Mouse (Mus musculus): ENCODE measurements around the gene Fam171a1. TPM values are rescaled to one million over a fixed set of nuclear protein-coding genes. Genes with fewer than 3 reads are reported as not detected.
"Not testable (repeated sequence)": the region's sequence is repeated elsewhere in the genome, so short reads cannot be mapped to it uniquely, and the experiment has no call there.

Gene Fam171a1
- polyA plus RNA-seq, 1 experiment from 2014 or later, result 55.4 TPM

GRCm38 (mm10) chr2:3158682-3159412 is 44.8 kb downstream of the Fam171a1 start:
- H3K27ac ChIP-seq (replicated peaks), result 0 out of 2 replicates have a peak overlapping the region, but pooled peaks have one; percentile 7
- ATAC-seq (ENCODE audit: low read depth), result no peak
- no peak overlapping the region for H3K4me2 ChIP-seq
- H3K27me3 ChIP-seq, result no peaks in the 10 kb centered on the region
- no peak overlapping the region for H3K4me3 ChIP-seq
- peaks cover 41% of the 10 kb centered on the region for H3K4me1 ChIP-seq (replicated peaks)
- no peaks in the 10 kb centered on the region for H3K36me3 ChIP-seq
- H3K9ac ChIP-seq, result no peak overlapping the region
- H3K9me3 ChIP-seq, result no peaks in the 10 kb centered on the region
- WGBS, result 80% methylated on average over 8 of the region's 8 CpGs

- no peaks in the 10 kb centered on the region for H3K27me3 ChIP-seq
- no peak overlapping the region for H3K4me2 ChIP-seq
- no peaks in the 10 kb centered on the region for H3K9me3 ChIP-seq
- 59% methylated on average over 1 of the region's 1 CpGs for WGBS
- H3K9ac ChIP-seq, result no peak overlapping the region
- no peak for ATAC-seq (ENCODE audit: low read depth)
- no peaks in the 10 kb centered on the region for H3K36me3 ChIP-seq
- H3K27ac ChIP-seq (replicated peaks), result no peak overlapping the region
- peaks cover 29% of the 10 kb centered on the region for H3K4me1 ChIP-seq (replicated peaks)
- no peak overlapping the region for H3K4me3 ChIP-seq
Measured at GRCm38 (mm10) chr2:3161578-3161977, 47.6 kb downstream of the Fam171a1 start.

- no peak overlapping the region for H3K4me3 ChIP-seq
- H3K27ac ChIP-seq (replicated peaks), result no peak overlapping the region
- no peak for ATAC-seq (ENCODE audit: low read depth)
- H3K4me1 ChIP-seq (replicated peaks), result peaks cover 21% of the 10 kb centered on the region
- WGBS, result 95% methylated on average over 9 of the region's 9 CpGs
- H3K27me3 ChIP-seq, result no peaks in the 10 kb centered on the region
- H3K9me3 ChIP-seq, result no peaks in the 10 kb centered on the region
- no peaks in the 10 kb centered on the region for H3K36me3 ChIP-seq
- H3K9ac ChIP-seq, result no peak overlapping the region
- no peak overlapping the region for H3K4me2 ChIP-seq
Measured at GRCm38 (mm10) chr2:3163501-3164076, 49.6 kb downstream of the Fam171a1 start.

- Histone ChIP-seq H3K4me1 (replicated peaks) (peaks cover 28% of the 10 kb centered on the region), H3K4me2 (no peak overlapping the region)
Measured at GRCm38 (mm10) chr2:3165037-3165600, 51.1 kb downstream of the Fam171a1 start.

GRCm38 (mm10) chr2:3165890-3166605 is 52.0 kb downstream of the Fam171a1 start:
- H3K9ac ChIP-seq, result no peak overlapping the region
- peaks cover 37% of the 10 kb centered on the region for H3K4me1 ChIP-seq (replicated peaks)
- no peak overlapping the region for H3K27ac ChIP-seq (replicated peaks)
- no peak overlapping the region for H3K4me3 ChIP-seq
- WGBS, result 82% methylated on average over 7 of the region's 7 CpGs
- H3K27me3 ChIP-seq, result no peaks in the 10 kb centered on the region
- H3K36me3 ChIP-seq, result no peaks in the 10 kb centered on the region
- no peak overlapping the region for H3K4me2 ChIP-seq
- no peak for ATAC-seq (ENCODE audit: low read depth)
- H3K9me3 ChIP-seq, result no peaks in the 10 kb centered on the region

More at GRCm38 (mm10) chr2:3165037-3165600, 51.1 kb downstream of the Fam171a1 start:
- WGBS, result 82% methylated on average over 8 of the region's 8 CpGs
- Histone ChIP-seq H3K36me3 (no peaks in the 10 kb centered on the region), H3K9me3 (no peaks in the 10 kb centered on the region), H3K4me3 (no peak overlapping the region), H3K27me3 (no peaks in the 10 kb centered on the region), H3K9ac (no peak overlapping the region), H3K27ac (replicated peaks) (no peak overlapping the region)
- no peak for ATAC-seq (ENCODE audit: low read depth)

- Histone ChIP-seq H3K27me3 (no peaks in the 10 kb centered on the region), H3K4me2 (peak overlapping the region; percentile 20), H3K36me3 (no peaks in the 10 kb centered on the region), H3K9ac (0 out of 2 replicates have a peak overlapping the region, but pooled peaks have one; percentile 6), H3K4me3 (no peak overlapping the region), H3K27ac (replicated peaks) (peak overlapping the region; percentile 61), H3K9me3 (no peaks in the 10 kb centered on the region), H3K4me1 (replicated peaks) (peaks cover 44% of the 10 kb centered on the region)
- ATAC-seq (ENCODE audit: low read depth), result peak; percentile 80
- WGBS, result 67% methylated on average over 14 of the region's 14 CpGs
Measured at GRCm38 (mm10) chr2:3168719-3169402, 54.8 kb downstream of the Fam171a1 start.

GRCm38 (mm10) chr2:3169403-3169747 is 55.4 kb downstream of the Fam171a1 start:
- Histone ChIP-seq H3K4me1 (replicated peaks) (peaks cover 44% of the 10 kb centered on the region), H3K4me3 (no peak overlapping the region), H3K9me3 (no peaks in the 10 kb centered on the region), H3K27me3 (no peaks in the 10 kb centered on the region), H3K27ac (replicated peaks) (peak overlapping the region; percentile 61), H3K9ac (0 out of 2 replicates have a peak overlapping the region, but pooled peaks have one; percentile 6), H3K4me2 (peak overlapping the region; percentile 20), H3K36me3 (no peaks in the 10 kb centered on the region)
- WGBS, result 60% methylated on average over 3 of the region's 3 CpGs
- peak; percentile 52 for ATAC-seq (ENCODE audit: low read depth)

- H3K4me1 ChIP-seq (replicated peaks), result peaks cover 42% of the 10 kb centered on the region
- no peaks in the 10 kb centered on the region for H3K9me3 ChIP-seq
- WGBS, result 70% methylated on average over 3 of the region's 3 CpGs
- no peak overlapping the region for H3K9ac ChIP-seq
- H3K27me3 ChIP-seq, result no peaks in the 10 kb centered on the region
- H3K36me3 ChIP-seq, result no peaks in the 10 kb centered on the region
- ATAC-seq (ENCODE audit: low read depth), result no peak
- no peak overlapping the region for H3K4me3 ChIP-seq
- no peak overlapping the region for H3K4me2 ChIP-seq
- H3K27ac ChIP-seq (replicated peaks), result no peak overlapping the region
Measured at GRCm38 (mm10) chr2:3171774-3172173, 57.8 kb downstream of the Fam171a1 start.

- no peak for ATAC-seq (ENCODE audit: low read depth)
- H3K9ac ChIP-seq, result no peak overlapping the region
- 86% methylated on average over 3 of the region's 3 CpGs for WGBS
Measured at GRCm38 (mm10) chr2:3172656-3173055, 58.6 kb downstream of the Fam171a1 start.

GRCm38 (mm10) chr2:3174890-3175289 is 60.9 kb downstream of the Fam171a1 start:
- ATAC-seq (ENCODE audit: low read depth), result no peak
- H3K27me3 ChIP-seq, result no peaks in the 10 kb centered on the region
- no peaks in the 10 kb centered on the region for H3K9me3 ChIP-seq
- peaks cover 24% of the 10 kb centered on the region for H3K4me1 ChIP-seq (replicated peaks)
- WGBS, result 94% methylated on average over 5 of the region's 5 CpGs
- no peak overlapping the region for H3K4me3 ChIP-seq
- no peak overlapping the region for H3K4me2 ChIP-seq
- H3K36me3 ChIP-seq, result peaks cover 17% of the 10 kb centered on the region; the same call in 1 of the 2 replicates
- no peak overlapping the region for H3K9ac ChIP-seq
- no peak overlapping the region for H3K27ac ChIP-seq (replicated peaks)

More at GRCm38 (mm10) chr2:3172656-3173055, 58.6 kb downstream of the Fam171a1 start:
- H3K4me1 ChIP-seq (replicated peaks), result peaks cover 44% of the 10 kb centered on the region
- H3K4me3 ChIP-seq, result no peak overlapping the region
- H3K9me3 ChIP-seq, result no peaks in the 10 kb centered on the region
- H3K27me3 ChIP-seq, result no peaks in the 10 kb centered on the region
- H3K27ac ChIP-seq (replicated peaks), result 0 out of 2 replicates have a peak overlapping the region, but pooled peaks have one; percentile 23
- H3K4me2 ChIP-seq, result no peak overlapping the region
- H3K36me3 ChIP-seq, result no peaks in the 10 kb centered on the region

- ATAC-seq (ENCODE audit: low read depth), result 0 out of 2 replicates have a peak, but pooled peaks have one; percentile 19
- not testable (repeated sequence) for H3K4me3 ChIP-seq; H3K27me3 ChIP-seq; H3K9ac ChIP-seq; H3K27ac ChIP-seq (replicated peaks); H3K4me2 ChIP-seq; H3K9me3 ChIP-seq
- H3K4me1 ChIP-seq (replicated peaks), result peaks cover 13% of the 10 kb centered on the region
- peaks cover 26% of the 10 kb centered on the region for H3K36me3 ChIP-seq
- WGBS, result 93% methylated on average over 4 of the region's 4 CpGs
Measured at GRCm38 (mm10) chr2:3175988-3176387, 62.0 kb downstream of the Fam171a1 start.

Measured in neural tube, embryonic 13.5 days (tissue).